Mouse (Mus musculus) ovary, adult 18-20 months (tissue): ENCODE data around the gene Trmt44.

Experiments used
- DNase-seq: peaks from one replicate; pipeline ENCODE4 v3.0.0; 2022; ENCODE audit warnings: low spot score, mixed read lengths

Gene Trmt44

GRCm38 (mm10) chr5:35574653-35575599 lies at the start of gene Trmt44:
Gene Trmt44 (minus strand): TSS chr5:35575070.
- DNase-seq: peak; percentile 85

DNA sequence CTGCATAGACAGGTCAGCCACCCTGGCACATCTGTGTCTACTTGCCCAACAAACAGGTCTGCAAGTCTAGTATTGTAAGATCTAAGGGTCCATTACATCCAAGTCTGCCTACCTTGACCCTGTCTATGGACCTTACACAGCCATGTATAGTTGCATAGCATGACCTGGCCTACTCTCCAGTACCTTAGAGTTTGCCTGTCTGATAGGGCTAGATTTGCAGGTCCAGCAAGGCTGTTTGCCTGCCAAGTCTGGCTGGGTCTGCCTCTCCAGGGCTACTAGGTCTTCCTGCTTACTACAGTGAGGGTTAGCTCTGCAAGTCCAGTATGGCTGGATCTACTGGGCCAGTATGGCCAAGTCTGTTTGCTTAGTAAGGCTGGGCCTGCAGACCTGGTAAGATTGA lies 49.0 kb upstream of the Trmt44 start:
- no peak for DNase-seq

GRCm38 (mm10) chr5:35621114-35621513 lies 46.2 kb upstream of the Trmt44 start:
- DNase-seq: no peak

- DNase-seq: no peak
These were observed 42.1 kb upstream of the Trmt44 start for GRCm38 (mm10) chr5:35616943-35617342.

DNA sequence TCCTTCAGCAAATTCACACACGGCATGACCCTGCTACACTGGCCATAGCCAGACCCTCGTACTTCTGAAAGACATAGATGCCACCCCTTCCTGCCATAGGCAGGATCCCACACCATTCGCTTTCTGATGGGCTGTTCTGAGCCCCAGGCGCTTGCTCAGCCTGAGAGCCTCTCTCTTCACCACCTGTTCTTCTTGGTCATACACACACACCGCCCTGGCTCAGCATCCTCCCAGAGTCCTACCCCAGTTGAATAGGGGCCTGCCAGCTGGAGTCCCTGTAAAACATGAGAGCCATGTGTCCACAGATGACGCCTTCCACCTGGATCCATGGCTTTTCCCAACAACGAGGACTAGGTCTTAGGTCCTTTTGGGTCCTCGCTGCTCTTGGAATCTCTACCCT lies 37.9 kb upstream of the Trmt44 start:
- no peak for DNase-seq

DNA sequence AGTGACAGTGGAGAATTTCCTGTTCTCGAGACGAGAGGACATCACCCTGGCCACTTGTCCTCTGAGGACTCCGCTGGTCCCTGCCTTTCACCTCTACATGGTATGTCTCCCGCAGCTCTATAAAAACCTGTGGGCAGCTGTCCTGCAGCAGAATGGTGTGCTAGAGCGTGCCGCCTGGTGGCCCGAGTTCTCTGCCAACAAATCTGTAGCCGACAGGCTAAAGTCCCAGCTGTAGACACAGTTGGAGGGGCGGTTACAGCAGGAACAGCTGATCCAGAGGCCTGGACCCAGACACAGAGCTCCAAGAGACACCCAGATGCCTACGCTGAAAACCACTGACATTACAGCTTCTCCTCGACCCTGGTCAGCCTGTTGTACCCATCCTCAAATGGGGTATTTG lies 37.0 kb upstream of the Trmt44 start:
- no peak for DNase-seq

GRCm38 (mm10) chr5:35611170-35611569 lies 36.3 kb upstream of the Trmt44 start:
- DNase-seq: no peak

- no peak for DNase-seq
These were observed 35.5 kb upstream of the Trmt44 start for GRCm38 (mm10) chr5:35610381-35610780.

GRCm38 (mm10) chr5:35609971-35610370 lies 35.1 kb upstream of the Trmt44 start:
- DNase-seq: no peak

- no peak for DNase-seq
These were observed 34.5 kb upstream of the Trmt44 start for GRCm38 (mm10) chr5:35609381-35609780.

DNA sequence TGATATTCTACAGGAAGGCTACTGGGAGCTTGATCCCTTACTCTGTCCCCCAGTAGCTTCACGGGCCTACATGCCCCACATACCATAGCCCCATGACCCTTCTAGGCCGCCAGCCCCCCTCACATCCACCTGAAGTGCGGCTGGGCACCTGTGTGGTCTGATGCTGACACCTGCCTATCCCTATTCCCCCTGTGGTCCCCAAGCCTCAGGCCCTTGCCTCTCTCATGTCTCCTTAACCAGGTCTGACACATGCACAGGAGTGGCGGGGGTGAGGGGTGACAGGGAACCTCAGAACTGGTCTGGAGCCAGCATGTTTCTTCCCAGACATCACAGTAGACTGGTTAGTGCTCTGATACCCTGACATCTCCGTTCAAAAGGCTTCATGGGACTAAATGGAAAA lies 33.7 kb upstream of the Trmt44 start:
- no peak for DNase-seq

DNA sequence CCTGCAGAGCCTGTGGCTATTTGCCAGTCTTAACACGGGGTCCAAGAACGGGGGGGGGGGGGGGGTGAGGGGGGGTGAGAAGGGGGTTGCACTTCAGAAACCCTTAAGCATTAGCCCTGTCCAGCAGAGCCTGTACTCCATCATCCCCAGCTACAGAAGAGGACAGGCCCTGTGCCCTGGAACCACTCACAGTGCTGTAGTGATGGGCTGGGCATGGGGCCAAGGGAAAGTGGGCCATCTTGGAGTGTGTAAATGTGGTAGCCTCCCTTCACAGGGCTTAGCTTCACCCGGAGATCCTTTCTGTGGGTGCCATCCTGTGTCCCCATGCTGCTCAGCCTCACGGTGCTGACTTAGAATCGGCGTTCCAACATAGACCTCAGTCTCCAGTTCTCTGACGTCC lies 32.9 kb upstream of the Trmt44 start:
- DNase-seq: no peak

DNA sequence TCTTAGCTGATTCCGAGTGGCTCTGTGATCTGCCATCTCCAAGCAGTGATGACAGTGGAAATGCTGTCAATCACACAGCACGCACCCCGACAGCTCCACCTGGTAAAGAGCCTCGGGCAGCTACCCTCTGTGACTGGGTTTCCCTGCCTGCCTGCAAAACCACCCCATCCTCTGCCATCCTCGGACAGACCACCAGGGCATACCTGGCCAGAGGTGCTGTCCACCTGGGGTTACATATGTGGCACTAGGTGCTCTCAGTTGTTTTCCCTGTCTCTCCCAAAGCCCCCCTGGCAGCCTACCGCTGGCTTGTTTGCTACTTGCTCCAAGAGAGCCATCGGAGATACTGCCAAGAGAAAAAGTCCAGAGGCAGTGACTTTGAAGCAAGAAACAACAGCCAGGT lies 31.9 kb upstream of the Trmt44 start:
- DNase-seq: no peak

- no peak for DNase-seq
These were observed 30.5 kb upstream of the Trmt44 start for GRCm38 (mm10) chr5:35605355-35605754.

DNA sequence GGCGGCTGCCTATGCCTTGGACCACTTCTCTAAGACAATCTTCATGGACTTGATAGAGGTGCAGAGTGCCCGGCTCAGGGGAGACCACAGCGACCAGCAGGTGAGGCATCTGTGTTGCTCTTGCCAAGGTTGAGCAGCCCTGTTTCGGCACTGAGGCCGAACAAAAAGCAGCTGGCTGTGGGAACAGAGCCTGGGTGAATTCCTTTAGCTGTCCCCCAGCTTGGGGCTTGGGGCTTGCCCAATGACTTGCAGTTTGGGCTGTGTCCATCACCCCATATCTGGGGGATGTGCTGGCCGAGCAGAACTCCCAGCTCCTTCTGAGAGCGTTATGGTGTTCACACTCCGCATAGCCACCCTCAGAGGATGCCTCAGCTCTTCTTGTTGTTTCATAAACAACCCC lies 26.7 kb upstream of the Trmt44 start:
- no peak for DNase-seq

GRCm38 (mm10) chr5:35600233-35600632 lies 25.4 kb upstream of the Trmt44 start:
- DNase-seq: no peak

DNA sequence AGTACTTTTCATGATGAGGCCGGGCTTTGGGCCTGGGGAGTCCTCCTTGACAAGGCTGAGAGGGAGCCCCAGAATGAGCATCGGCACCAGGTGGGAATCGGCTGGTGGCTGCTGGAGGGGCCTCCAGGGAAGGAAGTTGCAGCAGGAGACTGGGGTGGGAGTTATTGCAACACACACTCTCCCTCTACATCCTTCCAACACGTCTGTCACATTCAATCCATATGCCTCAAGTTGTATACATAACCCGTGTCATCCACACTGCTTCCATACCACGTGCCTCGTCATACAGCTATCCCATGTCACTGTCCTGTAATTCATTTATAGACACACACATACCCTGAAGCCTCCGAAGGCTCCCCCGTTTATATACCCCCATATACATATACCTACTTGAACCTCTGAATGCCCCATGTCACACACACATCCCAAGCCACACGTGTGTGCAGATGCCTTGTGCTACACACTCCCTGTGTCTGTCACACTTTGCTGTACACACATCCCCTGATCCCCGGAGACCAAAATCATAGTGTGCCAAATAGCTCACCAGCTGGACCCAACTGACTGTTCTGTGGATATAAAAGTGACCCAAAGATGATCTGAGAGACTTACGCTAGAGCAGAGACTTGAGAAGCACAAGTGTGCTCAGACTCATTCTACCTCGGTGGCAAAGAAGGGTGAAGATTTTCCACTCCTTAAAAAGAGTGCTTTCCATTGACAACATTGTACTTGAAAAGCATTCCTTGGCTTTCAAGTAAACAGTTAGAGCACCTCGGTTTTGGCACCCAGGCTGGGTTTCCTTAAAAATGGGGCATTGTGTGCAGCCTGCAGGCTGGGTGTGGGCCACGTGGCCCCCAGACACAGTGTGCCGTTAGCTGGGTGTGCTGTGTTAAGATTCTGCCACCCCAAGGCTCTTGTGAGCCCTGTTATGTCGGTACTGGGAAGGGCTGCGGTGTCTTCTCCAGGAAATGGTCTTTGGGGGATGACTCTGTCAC lies 21.6 kb upstream of the Trmt44 start:
- no peak for DNase-seq

GRCm38 (mm10) chr5:35595706-35596105 lies 20.8 kb upstream of the Trmt44 start:
- peak; percentile 29 for DNase-seq

GRCm38 (mm10) chr5:35594768-35595167 lies 19.9 kb upstream of the Trmt44 start:
- no peak for DNase-seq

DNA sequence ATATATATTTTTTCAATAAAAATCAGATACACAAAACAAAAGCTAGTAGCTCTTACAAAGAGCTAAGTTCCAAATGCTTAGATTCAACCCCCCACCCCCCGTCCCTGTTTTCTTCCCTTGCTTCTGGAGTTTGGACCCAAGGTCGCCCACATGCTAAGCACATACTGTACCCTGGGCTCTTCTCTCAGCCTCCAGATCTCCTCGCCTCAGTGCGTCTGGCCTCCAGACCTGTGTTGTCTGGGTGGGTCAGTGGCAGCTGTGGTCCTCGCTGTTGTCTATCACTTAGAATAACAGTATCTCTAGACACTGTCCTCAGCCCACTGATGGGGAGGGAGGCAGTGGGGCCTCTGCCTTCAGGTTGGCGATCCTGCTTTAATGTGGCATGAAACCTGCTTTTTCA lies 18.4 kb upstream of the Trmt44 start:
- DNase-seq: no peak

DNA sequence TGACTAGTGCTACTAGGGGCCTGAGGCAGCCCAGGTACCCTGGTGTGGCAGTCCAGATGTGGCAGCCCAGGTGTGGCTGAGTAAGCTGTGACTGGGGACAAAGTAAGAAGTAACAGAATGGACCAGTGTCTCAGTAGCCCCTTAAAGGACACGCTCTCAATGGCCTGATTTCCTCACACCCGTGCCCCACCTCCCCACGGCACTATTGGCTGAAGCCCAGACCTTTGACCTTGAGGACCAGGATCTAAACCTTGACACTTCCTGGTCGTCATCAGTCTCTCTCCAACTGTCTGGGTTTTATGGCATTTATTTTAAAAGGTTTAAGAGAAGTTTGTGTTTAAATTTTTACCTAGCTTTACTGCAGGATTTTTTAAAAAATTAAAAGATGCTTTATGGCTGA lies 18.0 kb upstream of the Trmt44 start:
- no peak for DNase-seq

DNA sequence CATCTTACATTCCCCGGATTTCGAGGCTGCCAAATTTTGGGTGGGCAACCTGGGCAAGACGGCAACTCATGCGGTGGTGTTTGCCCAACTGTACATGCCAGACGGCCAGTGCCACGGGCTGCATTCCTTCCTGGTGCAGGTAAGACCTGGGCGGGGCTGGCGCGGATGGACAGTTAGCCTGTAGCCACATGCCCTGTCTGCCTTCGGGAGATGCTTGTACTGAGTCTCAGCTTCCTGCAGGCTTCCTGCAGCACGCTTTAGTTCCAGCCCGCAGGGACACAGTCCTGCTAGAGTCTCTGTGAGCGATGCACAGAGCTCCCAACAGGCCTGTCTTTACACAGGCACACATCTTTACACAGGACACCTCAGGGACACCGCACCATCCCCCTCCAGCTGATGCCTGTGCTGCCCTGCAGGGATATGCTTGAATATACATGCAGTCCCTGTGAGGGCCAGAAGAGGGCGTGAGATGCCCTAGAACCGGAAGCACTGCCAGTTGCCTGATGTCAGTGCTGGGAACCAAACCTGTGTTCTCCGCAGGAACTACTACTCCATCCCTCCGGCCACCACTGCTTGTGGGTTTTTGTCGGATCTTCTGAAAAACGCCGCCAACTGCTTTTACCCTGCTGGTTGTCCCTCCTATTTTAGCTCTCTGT lies 17.3 kb upstream of the Trmt44 start:
- DNase-seq: no peak
